Mouse (Mus musculus): ENCODE measurements around the gene Sh3rf3. TPM values are rescaled to one million over a fixed set of nuclear protein-coding genes. Genes with fewer than 3 reads are reported as not detected.

Gene Sh3rf3
- total and polyA plus RNA-seq, 2 experiments from 2014 or later = 0.18 TPM; not detected in 1

DNA sequence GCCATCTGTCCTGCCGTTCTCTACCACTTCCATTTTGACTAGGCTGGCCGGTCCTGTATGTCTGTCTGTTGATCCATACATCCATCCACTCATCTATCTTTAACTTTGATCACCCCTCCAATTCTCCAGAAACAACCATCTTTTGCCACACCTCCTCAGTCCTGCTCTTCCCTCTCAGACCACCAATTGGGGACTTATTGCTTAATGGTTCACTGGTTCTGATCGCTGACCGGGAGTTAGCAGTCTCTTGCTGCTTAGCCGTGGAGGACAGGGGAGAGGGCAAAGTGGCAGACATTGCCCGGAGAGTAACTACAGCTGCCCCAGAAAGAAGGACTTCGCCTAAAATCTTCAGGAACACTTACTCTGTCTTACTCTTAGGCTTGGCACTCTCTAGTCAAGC, 1.3 kb downstream of the Sh3rf3 start:
- no peaks in the 10 kb centered on the region for H3K36me3 ChIP-seq (replicated peaks; ENCODE audit: control insufficient read depth, insufficient read depth, low read length)
- peaks cover 14% of the 10 kb centered on the region; the same call in 1 of the 2 replicates for H3K4me1 ChIP-seq (ENCODE audit: control insufficient read depth, insufficient read depth)
- no peak for ATAC-seq (ENCODE audit: insufficient read depth, low read depth)
- peaks cover 65% of the 10 kb centered on the region for H3K27me3 ChIP-seq (ENCODE audit: control insufficient read depth, insufficient read depth, low read length)
- no peak overlapping the region for H3K27ac ChIP-seq (ENCODE audit: low read depth)
- no peak for TF ChIP-seq EP300 (IDR thresholded peaks at IDR 0.05; ENCODE audit: low read depth)
- no peak for TF ChIP-seq CTCF (IDR thresholded peaks at IDR 0.05; ENCODE audit: low read depth)
- WGBS = 58% methylated on average over 7 of the region's 7 CpGs
- no peak overlapping the region for H3K4me2 ChIP-seq (ENCODE audit: low read depth, low read length)
- no peaks in the 10 kb centered on the region for H3K9me3 ChIP-seq (replicated peaks; ENCODE audit: control insufficient read depth, low read length)
- DNase-seq (ENCODE audit: low spot score) = no peak
- H3K4me3 ChIP-seq (ENCODE audit: low read depth, low read length) = no peak overlapping the region
- H3K9ac ChIP-seq (replicated peaks; ENCODE audit: low read depth, low read length) = no peak overlapping the region

DNA sequence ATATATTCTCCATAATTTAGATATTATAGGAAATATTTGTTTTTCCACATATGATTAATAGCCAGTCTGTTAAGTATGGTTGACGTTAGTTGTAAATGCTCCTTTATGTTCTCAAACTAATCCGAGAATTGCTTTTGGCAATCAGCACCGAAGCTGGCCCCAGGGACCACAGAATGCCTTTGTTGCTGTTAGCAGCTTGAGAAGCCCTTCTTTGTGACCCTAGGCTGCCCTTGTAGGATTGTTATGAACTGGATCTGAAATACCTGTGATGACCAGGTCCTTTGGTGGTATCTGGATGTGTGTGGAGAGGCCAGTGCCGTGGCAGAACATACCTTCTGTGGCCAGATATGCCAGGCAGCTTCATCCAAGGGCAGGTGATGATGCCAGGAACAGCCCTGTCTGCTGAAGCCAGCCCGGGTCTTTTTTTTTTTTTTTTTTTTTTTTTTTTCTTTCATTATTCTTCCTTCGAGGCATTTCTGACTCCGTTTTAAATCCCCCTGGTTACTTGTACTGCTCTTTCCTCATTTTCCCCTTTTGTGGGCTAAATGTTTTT, 10.9 kb downstream of the Sh3rf3 start:
- no peaks in the 10 kb centered on the region for H3K9me3 ChIP-seq (replicated peaks; ENCODE audit: control insufficient read depth, low read length)
- H3K36me3 ChIP-seq (replicated peaks; ENCODE audit: control insufficient read depth, insufficient read depth, low read length) = no peaks in the 10 kb centered on the region
- H3K4me3 ChIP-seq (ENCODE audit: low read depth, low read length) = no peak overlapping the region
- DNase-seq (ENCODE audit: low spot score) (no peak), ATAC-seq (ENCODE audit: insufficient read depth, low read depth) (no peak)
- TF ChIP-seq CTCF (IDR thresholded peaks at IDR 0.05; ENCODE audit: low read depth) (no peak), EP300 (IDR thresholded peaks at IDR 0.05; ENCODE audit: low read depth) (no peak)
- H3K4me1 ChIP-seq (ENCODE audit: control insufficient read depth, insufficient read depth) = no peaks in the 10 kb centered on the region
- H3K27ac ChIP-seq (ENCODE audit: low read depth) = no peak overlapping the region
- H3K4me2 ChIP-seq (ENCODE audit: low read depth, low read length) = no peak overlapping the region
- H3K27me3 ChIP-seq (ENCODE audit: control insufficient read depth, insufficient read depth, low read length) = 0 out of 2 replicates have a peak, but pooled peaks cover 3% of the 10 kb centered on the region
- 67% methylated on average over 7 of the region's 7 CpGs for WGBS
- H3K9ac ChIP-seq (replicated peaks; ENCODE audit: low read depth, low read length) = no peak overlapping the region

DNA sequence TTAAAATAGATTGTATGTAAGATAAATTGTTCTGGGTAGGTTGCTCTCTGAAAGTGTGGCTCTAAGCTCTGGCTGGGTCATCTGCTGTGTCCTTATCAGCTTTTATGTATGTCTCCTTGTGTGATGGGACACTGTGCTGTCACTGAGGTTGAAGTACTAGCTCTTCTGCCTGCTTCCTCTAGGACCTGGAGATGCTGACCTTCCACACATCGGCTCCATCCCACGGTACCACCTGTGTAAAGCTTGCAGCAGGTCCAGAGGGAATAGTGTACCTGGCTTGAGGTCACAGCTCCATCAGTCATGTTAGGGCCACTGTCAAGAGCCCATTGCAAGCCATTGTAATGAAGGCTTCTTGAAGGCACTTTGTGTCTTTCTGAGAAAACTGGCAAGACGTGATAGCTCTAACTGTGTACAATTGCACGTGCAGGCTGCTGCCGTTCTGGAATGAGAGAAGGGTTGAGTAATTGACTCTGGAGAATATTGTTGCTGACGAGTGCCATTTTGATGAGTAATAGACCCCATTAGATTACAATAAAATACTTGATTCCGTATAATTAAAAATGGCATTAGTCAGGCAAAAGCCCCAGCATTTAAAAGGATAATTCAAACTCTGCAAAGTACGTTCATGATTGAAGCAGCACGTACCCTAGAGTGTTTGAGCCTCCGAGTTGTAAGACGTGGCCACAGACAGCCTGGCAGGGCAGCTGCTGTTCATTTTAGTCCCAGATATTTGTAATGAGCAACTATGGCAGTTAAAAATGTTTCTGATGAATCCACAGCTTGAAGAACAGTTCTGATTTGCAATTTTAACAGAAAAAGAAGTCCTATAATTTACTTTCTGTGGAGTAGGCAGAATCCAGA, 16.3 kb downstream of the Sh3rf3 start:
- Histone ChIP-seq H3K27ac (ENCODE audit: low read depth) (no peak overlapping the region), H3K4me1 (ENCODE audit: control insufficient read depth, insufficient read depth) (no peaks in the 10 kb centered on the region), H3K4me3 (ENCODE audit: low read depth, low read length) (no peak overlapping the region), H3K27me3 (ENCODE audit: control insufficient read depth, insufficient read depth, low read length) (no peaks in the 10 kb centered on the region), H3K4me2 (ENCODE audit: low read depth, low read length) (no peak overlapping the region), H3K36me3 (replicated peaks; ENCODE audit: control insufficient read depth, insufficient read depth, low read length) (no peaks in the 10 kb centered on the region), H3K9ac (replicated peaks; ENCODE audit: low read depth, low read length) (no peak overlapping the region), H3K9me3 (replicated peaks; ENCODE audit: control insufficient read depth, low read length) (no peaks in the 10 kb centered on the region)
- no peak for ATAC-seq (ENCODE audit: insufficient read depth, low read depth)
- 82% methylated on average over 11 of the region's 11 CpGs for WGBS
- DNase-seq (ENCODE audit: low spot score) = no peak
- no peak for TF ChIP-seq CTCF (IDR thresholded peaks at IDR 0.05; ENCODE audit: low read depth)
- no peak for TF ChIP-seq EP300 (IDR thresholded peaks at IDR 0.05; ENCODE audit: low read depth)

DNA sequence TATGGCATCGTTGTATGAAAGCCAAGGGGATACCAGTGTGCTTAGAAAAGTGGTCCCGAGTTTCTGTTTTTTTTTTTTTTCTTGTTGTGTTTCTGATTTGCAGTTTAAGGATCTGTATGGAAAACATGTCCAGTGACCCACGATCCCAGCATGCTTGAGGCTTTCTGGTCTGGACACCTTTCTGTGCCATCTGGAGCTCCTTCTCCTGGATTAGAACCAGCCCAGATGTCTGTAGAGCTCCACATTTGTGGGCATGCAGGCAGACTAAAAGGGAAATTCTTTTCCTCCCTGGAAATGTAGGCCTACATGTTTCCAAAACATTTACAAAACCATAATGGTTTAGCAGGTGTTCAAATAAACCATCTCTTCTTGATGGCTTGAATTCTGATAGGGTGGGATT, 20.0 kb downstream of the Sh3rf3 start:
- Histone ChIP-seq H3K4me2 (ENCODE audit: low read depth, low read length) (no peak overlapping the region), H3K9ac (replicated peaks; ENCODE audit: low read depth, low read length) (no peak overlapping the region), H3K36me3 (replicated peaks; ENCODE audit: control insufficient read depth, insufficient read depth, low read length) (no peaks in the 10 kb centered on the region), H3K4me3 (ENCODE audit: low read depth, low read length) (no peak overlapping the region), H3K27me3 (ENCODE audit: control insufficient read depth, insufficient read depth, low read length) (no peaks in the 10 kb centered on the region), H3K27ac (ENCODE audit: low read depth) (no peak overlapping the region), H3K9me3 (replicated peaks; ENCODE audit: control insufficient read depth, low read length) (no peaks in the 10 kb centered on the region), H3K4me1 (ENCODE audit: control insufficient read depth, insufficient read depth) (no peaks in the 10 kb centered on the region)
- TF ChIP-seq CTCF (IDR thresholded peaks at IDR 0.05; ENCODE audit: low read depth) = no peak
- TF ChIP-seq EP300 (IDR thresholded peaks at IDR 0.05; ENCODE audit: low read depth) = no peak
- ATAC-seq (ENCODE audit: insufficient read depth, low read depth) (no peak), DNase-seq (ENCODE audit: low spot score) (no peak)
- WGBS = 58% methylated on average over 3 of the region's 3 CpGs

DNA sequence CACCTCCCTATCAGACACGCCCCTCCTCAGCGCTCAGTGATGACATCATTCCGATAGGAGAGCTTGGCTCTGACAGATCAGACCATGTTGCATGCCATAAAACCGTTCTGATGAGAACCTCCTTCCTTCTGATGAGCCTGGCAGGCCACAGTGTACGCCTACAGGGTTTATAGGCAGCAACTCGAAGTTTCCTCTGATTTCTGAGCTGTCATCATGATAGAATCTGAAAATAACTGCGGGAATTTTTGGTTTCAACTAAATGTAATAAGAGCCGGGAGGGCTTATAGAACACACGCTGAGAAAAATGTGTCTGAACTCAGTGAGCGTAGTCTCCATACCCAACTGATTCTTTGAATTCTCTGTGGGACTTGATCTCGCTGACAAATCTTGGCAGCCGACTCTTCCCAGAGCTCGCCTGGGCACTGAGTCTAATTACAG, 20.6 kb downstream of the Sh3rf3 start:
- Histone ChIP-seq H3K4me1 (ENCODE audit: control insufficient read depth, insufficient read depth) (no peaks in the 10 kb centered on the region), H3K27ac (ENCODE audit: low read depth) (no peak overlapping the region), H3K27me3 (ENCODE audit: control insufficient read depth, insufficient read depth, low read length) (no peaks in the 10 kb centered on the region), H3K4me3 (ENCODE audit: low read depth, low read length) (no peak overlapping the region), H3K4me2 (ENCODE audit: low read depth, low read length) (no peak overlapping the region), H3K9ac (replicated peaks; ENCODE audit: low read depth, low read length) (no peak overlapping the region), H3K9me3 (replicated peaks; ENCODE audit: control insufficient read depth, low read length) (no peaks in the 10 kb centered on the region), H3K36me3 (replicated peaks; ENCODE audit: control insufficient read depth, insufficient read depth, low read length) (no peaks in the 10 kb centered on the region)
- ATAC-seq (ENCODE audit: insufficient read depth, low read depth) (no peak), DNase-seq (ENCODE audit: low spot score) (no peak)
- WGBS = 53% methylated on average over 13 of the region's 13 CpGs
- TF ChIP-seq EP300 (IDR thresholded peaks at IDR 0.05; ENCODE audit: low read depth) = no peak
- TF ChIP-seq CTCF (IDR thresholded peaks at IDR 0.05; ENCODE audit: low read depth) = no peak
